ENCODE assay signal across 7 mouse cellular contexts in genomic region chr11:86356854-86357788, GRCm38 (mm10). TPM values are rescaled to one million over a fixed set of nuclear protein-coding genes. Genes with fewer than 3 reads are reported as not detected.
DNase-seq lines count a peak whose midpoint lies in the region; ATAC-seq lines count a peak whose summit lies in the region.

Gene Med13 (minus strand): TSS chr11:86357602.

- no peaks in the 10 kb centered on the region for H3K27me3 ChIP-seq in midbrain, embryonic 10.5 days (ENCODE audit: low read depth, poor library complexity, severe bottlenecking)

- no peaks in the 10 kb centered on the region for H3K9me3 ChIP-seq in midbrain, embryonic 10.5 days (replicated peaks)

- ATAC-seq in inflammation-experienced regulatory T-cells, adult 6 months, result no peak

- peaks cover 33% of the 10 kb centered on the region for H3K4me1 ChIP-seq in midbrain, embryonic 10.5 days

- H3K36me3 ChIP-seq in midbrain, embryonic 10.5 days, result peaks cover 27% of the 10 kb centered on the region

- peak; percentile 71 for DNase-seq in adrenal gland, postnatal 10 days
- peak; percentile 55 for DNase-seq in embryo, embryonic 10 days (ENCODE audit: low spot score)
- DNase-seq in gastrocnemius, postnatal 25 days, result peak; percentile 67
- peak; percentile 62 for DNase-seq in left cerebral cortex, postnatal 4 days
- peak; percentile 76 for DNase-seq in midbrain, embryonic 10.5 days (ENCODE audit: low spot score)
- DNase-seq in right cerebral cortex, postnatal 4 days, result peak; percentile 56

- intact Hi-C loops in left cerebral cortex, postnatal 4 days (cut with DNase I), result loop anchor here (5.0 kb wide), 1 partner anchor 80 kb away; no protein-coding TSS in a partner anchor

- WGBS in midbrain, embryonic 10.5 days, result 1% methylated on average over 76 of the region's 81 CpGs

- H3K27ac ChIP-seq in midbrain, embryonic 10.5 days (replicated peaks), result peak within 1 kb of the TSS; percentile 98

- H3K4me3 ChIP-seq in midbrain, embryonic 10.5 days, result peak within 1 kb of the TSS; percentile 96

RNA-seq across cellular contexts. Expression of gene Med13, which starts in this region (rescaled TPM):
- 10 to 100 TPM; 49.4 to 55.0 TPM for total RNA-seq in adrenal gland, postnatal 10 days (2021)
- total RNA-seq in gastrocnemius, postnatal 25 days (2021), result 10 to 100 TPM; 33.2 to 35.2 TPM
- 10 to 100 TPM; 11.0 to 16.1 (median 14.2) TPM for polyA plus RNA-seq in inflammation-experienced regulatory T-cells, adult 6 months (2017; shearing (Covaris generic))
- total RNA-seq in left cerebral cortex, postnatal 4 days (2021), result 10 to 100 TPM; 74.7 to 87.4 TPM
- 6.0 and 7.0 TPM in 2 replicates for polyA plus RNA-seq in midbrain, embryonic 10.5 days (2016; fragmentation: Nextera tagmentation; extraction: Ambion mirVana)
